Mouse (Mus musculus): ENCODE results near the gene Zswim9.

Gene Zswim9

GRCm38 (mm10) chr7:13268749-13269260 is 9.7 kb downstream of the Zswim9 start:
- DNase-seq (ENCODE audit: low read depth, low spot score) = no peak

- DNase-seq (ENCODE audit: low read depth, low spot score) = no peak
These were observed 14.1 kb downstream of the Zswim9 start for GRCm38 (mm10) chr7:13264396-13264795.

GRCm38 (mm10) chr7:13263851-13264250 is 14.7 kb downstream of the Zswim9 start:
- peak; percentile 35 for DNase-seq (ENCODE audit: low read depth, low spot score)

DNA sequence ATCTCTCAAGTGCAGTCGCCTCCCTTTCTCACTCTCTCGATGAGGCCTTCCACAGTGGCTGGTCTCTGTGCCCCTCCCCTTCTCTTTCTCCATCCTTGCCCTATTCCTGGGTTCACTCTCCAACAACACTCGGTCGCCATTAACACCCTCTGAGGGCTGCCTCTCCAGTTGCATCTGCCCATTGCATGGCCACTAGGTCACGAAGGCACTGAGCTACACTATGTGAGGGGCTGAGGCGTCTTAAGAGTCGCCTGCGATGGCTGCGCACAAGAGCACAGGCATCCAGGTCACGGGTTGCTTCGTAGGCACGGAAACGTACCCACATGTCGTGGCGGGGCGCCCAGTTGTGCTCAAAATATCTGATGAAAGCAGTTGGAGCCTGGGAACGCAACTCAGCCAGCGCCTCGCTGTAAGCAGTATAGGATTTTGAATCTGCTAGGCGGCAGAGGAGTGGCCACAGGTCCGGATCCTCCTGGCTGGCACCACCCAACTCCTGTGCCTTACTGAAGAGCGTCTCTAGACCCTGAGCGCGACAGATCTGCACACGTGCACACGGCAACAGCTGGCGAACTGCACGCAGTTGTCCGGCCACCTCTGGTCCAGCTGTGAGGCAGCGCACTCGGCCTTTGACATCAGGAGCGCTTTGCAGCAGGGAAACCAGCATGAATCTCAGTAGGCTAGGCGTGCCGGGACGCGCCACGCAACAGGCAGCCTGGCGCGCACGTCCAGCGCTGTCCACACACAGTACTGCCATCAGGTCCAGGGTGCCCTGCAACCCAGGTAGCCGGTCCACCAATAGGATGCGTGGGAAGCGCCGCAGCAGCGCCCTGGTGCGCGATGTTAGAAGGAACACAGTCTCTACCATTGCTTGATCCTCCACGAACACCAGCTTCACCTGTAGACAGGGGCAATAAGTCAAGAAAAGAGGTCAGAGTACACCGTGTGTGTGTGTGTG is 17.5 kb downstream of the Zswim9 start:
- peak; percentile 27 for DNase-seq (ENCODE audit: low read depth, low spot score)

- DNase-seq (ENCODE audit: low read depth, low spot score) = no peak
These were observed 65.8 kb downstream of the Zswim9 start, which contains the start of gene Vmn1r89 for GRCm38 (mm10) chr7:13212720-13213119. Vmn1r89 (plus strand) TSS chr7:13213020.
